Mouse (Mus musculus): ENCODE results near the gene T2.

GRCm38 (mm10) chr17:8360876-8361275, 5.1 kb downstream of the T2 start:
- TF ChIP-seq GATA1 (IDR thresholded peaks at IDR 0.05; ENCODE audit: low read length) (no peak), TAL1 (IDR thresholded peaks at IDR 0.05; ENCODE audit: low read length) (no peak)
